In the genomic region with DNA sequence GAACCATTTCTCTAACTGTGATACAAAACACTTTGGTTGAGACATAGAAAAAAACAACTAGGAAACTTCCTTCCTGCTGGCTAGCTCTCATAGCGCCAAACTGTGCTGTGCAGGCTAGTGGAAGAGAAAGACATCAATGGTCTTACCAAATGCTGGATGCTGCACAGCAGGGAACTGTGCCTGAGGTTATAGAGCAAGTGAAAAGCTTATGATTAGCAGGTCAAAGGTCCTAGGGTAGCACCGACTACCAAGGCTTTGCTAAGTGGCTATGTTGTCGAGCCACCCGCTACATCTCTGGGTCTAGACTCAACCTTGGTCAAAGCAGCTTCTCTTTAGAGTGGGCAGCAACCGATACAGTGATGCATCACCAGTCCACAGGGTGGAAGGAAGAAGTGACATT, we compare ENCODE assay signal across 13 mouse cellular contexts.
"Had no signal": no experiment of that assay in that cellular context is flagged by ENCODE, and none has a peak within 500 bp of the region (broad histone marks: within the 10 kb centered on the region; RNA-seq: fewer than 3 reads in every experiment).

No protein-coding gene starts in this region.

- H3K9me3 ChIP-seq: midbrain, embryonic 13.5 days; midbrain, embryonic 15.5 days; neural tube, embryonic 12.5 days; stomach, embryonic 15.5 days had no signal

- H3K4me2 ChIP-seq: lung, embryonic 14.5 days; midbrain, embryonic 13.5 days; midbrain, embryonic 15.5 days; neural tube, embryonic 12.5 days; stomach, embryonic 15.5 days had no signal

- ATAC-seq: midbrain, embryonic 13.5 days; midbrain, embryonic 15.5 days had no signal

- H3K4me3 ChIP-seq: midbrain, embryonic 13.5 days; midbrain, embryonic 15.5 days; neural tube, embryonic 12.5 days; stomach, embryonic 15.5 days had no signal

- H3K27ac ChIP-seq: liver, embryonic 14.5 days; midbrain, embryonic 13.5 days; midbrain, embryonic 15.5 days; neural tube, embryonic 12.5 days; stomach, embryonic 15.5 days; stomach, postnatal 0 days had no signal

- H3K4me1 ChIP-seq: midbrain, embryonic 13.5 days; midbrain, embryonic 15.5 days; neural tube, embryonic 12.5 days; stomach, embryonic 15.5 days had no signal

- H3K9ac ChIP-seq: liver, embryonic 14.5 days; lung, embryonic 14.5 days; midbrain, embryonic 13.5 days; midbrain, embryonic 15.5 days; neural tube, embryonic 12.5 days; stomach, embryonic 15.5 days had no signal

- DNase-seq: lung, adult 18-20 months; lung, embryonic 14.5 days; lung, postnatal 10 days; lung, postnatal 4 days; right cerebral cortex, postnatal 14 days; thymus, adult 2 months; thymus, postnatal 25 days had no signal

- H3K27me3 ChIP-seq: midbrain, embryonic 13.5 days; midbrain, embryonic 15.5 days; neural tube, embryonic 12.5 days; stomach, embryonic 15.5 days had no signal
